Mouse (Mus musculus) heart, adult 2 months (tissue): ENCODE measurements at regions not wholly inside any gene's neighbourhood (a gene's known extent, or its start where the extent isn't known, plus 50 kb on each side); places are given as distances from the start of the nearest gene placed in this dataset.

Experiments used
- CTCF ChIP-seq: fragments of 200-600 bp; IDR thresholded peaks from 2 replicates; pipeline ENCODE4 v1.8.1; 2022; ENCODE audit warnings: antibody characterized with exemption, mild to moderate bottlenecking, moderate library complexity
- POLR2A ChIP-seq: fragments of 200-500 bp; IDR thresholded peaks from 2 replicates; pipeline ENCODE4 v1.6.1; 2011; ENCODE audit warnings: mild to moderate bottlenecking, low read depth, low read length, control low read depth; ENCODE audit not compliant: insufficient read depth

GRCm38 (mm10) chr1:12288521-12288920 is 874.6 kb downstream of the A830018L16Rik start:
- TF ChIP-seq CTCF (no peak), POLR2A (no peak)
